Mouse (Mus musculus) forebrain, embryonic 13.5 days (tissue): ENCODE data around the gene Mgrn1. TPM values are rescaled to one million over a fixed set of nuclear protein-coding genes. Genes with fewer than 3 reads are reported as not detected.

Experiments
- ATAC-seq: fragments of 200-750 bp; cut with Nextera tagmentation; 2 replicates; pipeline ENCODE4 v1.8.0; 2017
- H3K27ac ChIP-seq: fragments of 300-500 bp; sonication (generic); 2 replicates; pipeline ENCODE4 v1.5.1; 2015; ENCODE audit warnings: inconsistent platforms, mild to moderate bottlenecking, moderate library complexity
- H3K27me3 ChIP-seq: fragments of 300-500 bp; sonication (generic); 2 replicates; pipeline ENCODE4 v1.6.1; 2015; ENCODE audit warnings: mild to moderate bottlenecking, inconsistent platforms
- H3K36me3 ChIP-seq: fragments of 300-500 bp; sonication (generic); 2 replicates; pipeline ENCODE4 v1.6.1; 2015; ENCODE audit warnings: mild to moderate bottlenecking, inconsistent platforms; ENCODE audit not compliant: poor library complexity, severe bottlenecking
- H3K4me1 ChIP-seq: fragments of 300-500 bp; sonication (generic); 2 replicates; pipeline ENCODE4 v1.6.1; 2015; ENCODE audit warnings: inconsistent platforms
- H3K4me2 ChIP-seq: fragments of 300-500 bp; sonication (generic); 2 replicates; pipeline ENCODE4 v1.6.1; 2015; ENCODE audit warnings: inconsistent platforms, mild to moderate bottlenecking, moderate library complexity
- H3K4me3 ChIP-seq: fragments of 300-500 bp; sonication (generic); 2 replicates; pipeline ENCODE4 v1.5.1; 2015; ENCODE audit warnings: mild to moderate bottlenecking, inconsistent platforms
- H3K9ac ChIP-seq: fragments of 300-500 bp; sonication (generic); 2 replicates; pipeline ENCODE4 v1.6.1; 2015; ENCODE audit warnings: mild to moderate bottlenecking, inconsistent platforms
- H3K9me3 ChIP-seq: fragments of 300-500 bp; sonication (generic); replicated peaks from 2 replicates; pipeline ENCODE4 v1.6.1; 2016; ENCODE audit warnings: inconsistent platforms
- WGBS: fragments of 180-500 bp; shearing (Covaris S2); methylation state at CpG from one replicate; pipeline ENCODE4 v1.1.7; 2015; 5-methylcytosine and 5-hydroxymethylcytosine counted together
- polyA plus RNA-seq: library from polyadenylated mRNA; unstranded; fragments of >200 nt; fragmentation: Nextera tagmentation; extraction: Ambion mirVana; gene quantifications from 2 replicates; pipeline ENCODE4 v1.2.1, GENCODE M21; 2015

Mgrn1 gene
- polyA plus RNA-seq, result 79.0 and 86.4 TPM in 2 replicates

DNA sequence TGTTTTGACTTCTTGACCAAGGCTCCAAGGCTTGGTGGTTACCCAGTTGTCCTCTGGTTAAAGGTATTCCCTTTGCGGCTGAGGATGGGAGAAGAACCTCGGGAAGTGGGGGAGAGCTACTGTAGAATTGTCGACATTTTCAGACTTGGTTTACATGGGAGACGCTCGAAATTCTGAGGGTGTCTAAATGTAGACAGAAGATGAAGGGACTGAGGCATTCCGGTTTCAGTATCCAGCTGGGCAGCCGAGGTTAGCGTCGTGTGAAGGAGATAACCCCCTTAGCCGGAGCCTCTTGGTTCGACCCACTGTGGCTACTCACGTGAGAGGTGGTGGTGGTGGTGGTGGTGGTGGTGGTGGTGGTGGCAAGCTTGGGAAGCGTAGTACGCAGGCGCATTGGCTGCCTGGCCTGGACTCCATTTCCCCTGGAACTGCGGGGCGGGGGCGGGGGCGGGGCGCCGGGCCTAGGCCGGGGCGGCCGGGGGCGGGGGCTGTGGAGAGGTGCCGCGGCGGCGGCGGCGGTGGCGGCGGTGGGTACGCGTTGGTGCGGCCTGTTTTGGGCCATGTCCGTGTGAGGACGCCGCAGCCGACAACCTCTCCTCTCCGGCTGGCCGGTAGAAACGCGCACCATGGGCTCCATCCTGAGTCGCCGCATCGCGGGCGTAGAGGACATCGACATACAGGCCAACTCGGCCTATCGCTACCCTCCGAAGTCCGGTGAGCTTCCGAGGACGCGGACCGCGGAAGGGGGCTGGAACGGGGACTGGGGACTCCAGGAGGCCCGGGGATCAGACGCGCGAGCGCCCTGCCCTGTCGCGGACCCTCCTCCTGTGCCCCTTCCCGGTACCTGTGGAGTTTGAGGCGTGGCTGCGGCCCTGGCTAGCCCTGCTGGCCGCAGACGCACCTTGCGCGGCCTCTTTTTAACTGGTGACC is at the start of gene Mgrn1:
Mgrn1 (plus strand) TSS at position 490 of the 930 bp plus-strand sequence.
- under 1% methylated on average over 53 of the region's 74 CpGs for WGBS

DNA sequence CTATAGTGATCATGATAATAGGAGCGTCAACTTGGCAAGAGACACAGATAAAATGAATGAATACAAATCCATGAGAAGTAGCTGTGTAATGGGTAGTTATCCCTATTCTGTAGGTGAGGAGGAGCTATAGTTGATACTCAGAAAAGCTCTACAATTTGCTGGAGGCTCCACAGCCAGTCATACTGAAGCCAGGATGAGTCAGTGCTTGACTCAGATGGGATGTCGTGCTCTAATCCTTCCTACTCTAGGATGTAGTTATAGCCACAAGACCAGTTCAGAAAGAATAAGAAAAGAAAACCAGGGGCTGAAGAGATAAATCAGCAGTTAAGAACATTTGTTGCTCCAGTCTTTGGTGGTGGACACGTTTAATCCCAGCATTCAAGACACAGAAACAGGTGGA is 48.4 kb upstream of the Mgrn1 start:
- Histone ChIP-seq H3K27ac (no peak overlapping the region), H3K27me3 (no peaks in the 10 kb centered on the region), H3K36me3 (no peaks in the 10 kb centered on the region), H3K4me2 (no peak overlapping the region), H3K4me3 (no peak overlapping the region), H3K4me1 (no peaks in the 10 kb centered on the region), H3K9me3 (no peaks in the 10 kb centered on the region), H3K9ac (no peak overlapping the region)
- 85% methylated on average over 3 of the region's 3 CpGs for WGBS
- ATAC-seq, result no peak

More for the DNA sequence above, at the start of gene Mgrn1:
- peak; percentile 94 for ATAC-seq
- no peaks in the 10 kb centered on the region for H3K27me3 ChIP-seq
- no peaks in the 10 kb centered on the region for H3K36me3 ChIP-seq
- H3K27ac ChIP-seq, result peak within 1 kb of the TSS; percentile 81
- peak within 1 kb of the TSS; percentile 88 for H3K4me2 ChIP-seq
- H3K4me3 ChIP-seq, result peak within 1 kb of the TSS; percentile 93
- no peaks in the 10 kb centered on the region for H3K9me3 ChIP-seq
- H3K4me1 ChIP-seq, result peaks cover 38% of the 10 kb centered on the region
- H3K9ac ChIP-seq, result peak within 1 kb of the TSS; percentile 94

DNA sequence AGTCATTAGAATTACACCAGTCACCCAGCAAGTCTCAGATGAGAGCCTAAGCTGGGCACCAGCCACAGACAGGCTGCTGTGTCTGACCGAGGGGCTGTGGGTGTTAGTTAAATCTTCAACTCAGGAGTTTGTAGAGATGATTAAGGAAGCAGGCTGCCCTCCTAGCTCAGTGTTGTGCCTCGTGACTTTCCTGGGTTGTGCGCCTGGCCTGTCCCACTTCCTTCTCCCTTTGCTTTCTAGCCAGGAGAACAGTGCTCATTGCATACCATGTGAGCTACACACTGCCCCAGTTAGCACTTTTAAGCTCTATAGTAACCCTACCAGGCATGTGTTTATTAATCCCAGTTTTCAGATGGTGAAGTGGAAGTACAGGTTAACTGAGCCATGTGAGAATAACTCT is 46.5 kb upstream of the Mgrn1 start:
- H3K4me1 ChIP-seq, result no peaks in the 10 kb centered on the region
- WGBS, result 84% methylated on average over 3 of the region's 3 CpGs

DNA sequence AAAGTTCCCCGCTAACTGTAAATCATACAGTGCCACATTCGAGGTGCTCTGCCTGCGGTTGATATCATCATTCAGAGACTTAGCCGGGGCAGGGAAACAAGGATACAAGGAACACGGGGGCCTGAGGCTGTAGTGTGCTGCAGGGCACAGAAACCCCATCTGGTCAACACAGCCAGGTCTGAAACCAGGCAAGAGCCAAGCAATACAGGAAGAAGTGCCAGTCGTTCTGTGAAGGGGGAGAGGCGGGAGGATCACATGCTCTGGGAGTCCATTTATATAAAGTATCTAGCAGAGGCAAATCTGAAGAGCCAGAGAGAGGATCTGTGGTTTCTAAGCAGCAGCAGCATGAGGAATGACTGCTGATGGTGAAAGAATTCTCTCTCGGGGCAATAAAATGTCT is 45.8 kb upstream of the Mgrn1 start:
- whole genome bisulfite sequencing, result 89% methylated on average over 8 of the region's 8 CpGs
- H3K27me3 ChIP-seq, result no peaks in the 10 kb centered on the region
- no peaks in the 10 kb centered on the region for H3K4me1 ChIP-seq
- no peaks in the 10 kb centered on the region for H3K9me3 ChIP-seq
- no peaks in the 10 kb centered on the region for H3K36me3 ChIP-seq
- ATAC-seq, result no peak
- no peak overlapping the region for H3K4me3 ChIP-seq
- H3K9ac ChIP-seq, result no peak overlapping the region
- H3K27ac ChIP-seq, result no peak overlapping the region
- H3K4me2 ChIP-seq, result no peak overlapping the region

More for the DNA sequence above, 46.5 kb upstream of the Mgrn1 start:
- Histone ChIP-seq H3K27ac (no peak overlapping the region), H3K9ac (no peak overlapping the region), H3K4me2 (no peak overlapping the region), H3K27me3 (no peaks in the 10 kb centered on the region), H3K4me3 (no peak overlapping the region), H3K9me3 (no peaks in the 10 kb centered on the region), H3K36me3 (no peaks in the 10 kb centered on the region)
- no peak for ATAC-seq

DNA sequence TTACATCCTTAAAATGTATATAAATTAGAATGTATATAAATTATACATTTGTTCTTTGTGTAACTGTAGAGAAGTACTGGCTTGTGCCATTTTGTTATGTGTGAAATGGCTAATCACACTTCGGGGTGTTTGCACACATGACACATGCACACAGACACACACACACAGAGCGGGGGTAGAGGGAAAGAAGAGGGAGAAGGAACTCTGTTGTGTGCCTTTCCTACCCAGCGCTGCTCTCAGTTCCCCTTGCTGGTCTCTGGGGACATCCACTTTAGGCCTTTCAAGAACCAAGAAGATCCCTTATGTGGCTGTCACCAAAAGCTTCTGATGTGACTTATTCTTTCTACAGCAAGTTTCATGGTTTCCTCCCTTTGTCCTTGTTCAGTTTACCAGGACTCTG is 39.0 kb upstream of the Mgrn1 start:
- 83% methylated on average over 3 of the region's 3 CpGs for WGBS
- ATAC-seq, result no peak
- H3K9me3 ChIP-seq, result no peaks in the 10 kb centered on the region
- no peak overlapping the region for H3K4me3 ChIP-seq
- H3K27ac ChIP-seq, result no peak overlapping the region
- no peak overlapping the region for H3K4me2 ChIP-seq
- H3K36me3 ChIP-seq, result no peaks in the 10 kb centered on the region
- H3K27me3 ChIP-seq, result no peaks in the 10 kb centered on the region
- no peaks in the 10 kb centered on the region for H3K4me1 ChIP-seq
- no peak overlapping the region for H3K9ac ChIP-seq

DNA sequence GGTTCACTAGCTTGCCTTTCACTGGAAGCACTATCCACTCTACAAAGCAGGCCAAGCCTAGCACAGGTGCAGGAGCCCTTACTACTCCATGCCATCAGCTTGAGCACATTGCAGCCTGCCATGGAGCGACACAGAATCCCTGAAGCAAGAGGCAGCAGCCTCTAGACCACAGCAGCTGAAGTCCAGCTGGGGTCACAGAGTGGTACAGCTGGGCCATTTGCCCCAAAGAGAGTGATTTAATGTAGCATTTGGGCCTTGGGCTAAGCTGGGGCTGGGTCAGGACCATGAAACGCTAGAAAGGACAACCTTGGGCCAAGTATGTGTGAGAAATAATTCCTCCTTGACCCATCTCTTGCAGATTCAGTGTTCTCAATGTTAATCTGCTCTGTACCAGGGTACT is 38.0 kb upstream of the Mgrn1 start:
- WGBS, result 87% methylated on average over 2 of the region's 2 CpGs

DNA sequence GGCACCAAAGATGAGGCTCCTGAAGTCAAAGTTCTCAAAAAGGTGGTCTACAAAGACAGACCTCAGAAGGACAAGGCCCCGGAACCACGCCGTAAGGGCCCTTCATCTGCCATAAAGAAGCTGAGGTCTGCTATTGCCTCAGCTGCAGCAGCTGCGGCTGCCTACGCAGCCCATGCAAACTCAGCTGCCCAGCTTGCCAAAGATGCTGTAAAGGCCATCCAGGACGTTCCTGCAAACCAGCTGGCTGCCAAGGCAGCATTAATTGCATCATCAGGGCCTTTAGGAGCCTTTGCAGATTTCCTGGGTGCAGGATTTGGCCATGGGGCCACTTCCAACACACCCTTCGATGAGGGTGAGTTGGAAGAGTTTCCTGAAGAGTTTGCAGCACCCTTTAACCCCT is 35.7 kb upstream of the Mgrn1 start:
- no peak overlapping the region for H3K27ac ChIP-seq
- H3K4me1 ChIP-seq, result no peaks in the 10 kb centered on the region
- H3K36me3 ChIP-seq, result no peaks in the 10 kb centered on the region
- ATAC-seq, result no peak
- no peaks in the 10 kb centered on the region for H3K27me3 ChIP-seq
- no peak overlapping the region for H3K4me2 ChIP-seq
- H3K9ac ChIP-seq, result no peak overlapping the region
- no peaks in the 10 kb centered on the region for H3K9me3 ChIP-seq
- H3K4me3 ChIP-seq, result no peak overlapping the region
- 78% methylated on average over 7 of the region's 7 CpGs for WGBS

More for the DNA sequence above, 38.0 kb upstream of the Mgrn1 start:
- Histone ChIP-seq H3K9ac (no peak overlapping the region), H3K36me3 (no peaks in the 10 kb centered on the region), H3K4me1 (no peaks in the 10 kb centered on the region), H3K9me3 (no peaks in the 10 kb centered on the region), H3K4me3 (no peak overlapping the region), H3K27ac (no peak overlapping the region), H3K4me2 (no peak overlapping the region), H3K27me3 (no peaks in the 10 kb centered on the region)
- no peak for ATAC-seq

DNA sequence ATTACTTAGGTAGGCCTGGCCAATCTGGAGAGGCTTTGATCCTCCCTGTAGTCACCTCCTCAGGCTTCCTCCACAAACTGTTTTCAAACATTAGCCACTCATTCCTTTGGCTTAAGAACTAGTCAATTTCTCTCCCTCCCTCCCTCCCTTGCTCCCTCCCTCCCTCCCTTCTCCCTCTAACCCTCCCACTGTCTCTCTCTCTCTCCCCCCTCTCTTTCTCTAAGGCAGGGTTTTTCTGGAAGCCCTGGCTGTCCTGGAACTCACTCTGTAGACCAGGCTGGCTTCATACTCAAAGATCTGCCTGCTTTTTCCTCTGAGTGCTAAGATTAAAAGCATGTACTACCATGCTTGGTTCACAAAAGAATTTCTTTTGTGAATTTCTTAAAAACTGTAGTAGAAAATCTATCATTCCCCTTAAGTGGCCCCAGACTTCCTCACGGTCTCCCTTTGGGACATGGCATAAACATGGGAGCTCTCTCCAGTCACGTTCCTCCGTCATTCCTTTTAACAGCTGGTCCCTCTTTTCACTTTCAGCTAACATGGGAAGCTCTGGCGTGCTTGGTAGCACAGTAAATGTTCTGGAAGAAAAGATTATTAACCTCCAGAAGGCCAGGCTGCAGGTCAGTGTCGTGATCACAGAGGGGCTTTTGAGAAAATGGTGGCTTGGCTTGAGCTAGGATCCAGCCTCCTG is 35.0 kb upstream of the Mgrn1 start:
- no peak overlapping the region for H3K4me3 ChIP-seq
- no peak for ATAC-seq
- H3K9ac ChIP-seq, result no peak overlapping the region
- H3K9me3 ChIP-seq, result no peaks in the 10 kb centered on the region
- no peaks in the 10 kb centered on the region for H3K4me1 ChIP-seq
- no peak overlapping the region for H3K4me2 ChIP-seq
- H3K27me3 ChIP-seq, result no peaks in the 10 kb centered on the region
- 76% methylated on average over 5 of the region's 5 CpGs for WGBS
- H3K27ac ChIP-seq, result no peak overlapping the region
- H3K36me3 ChIP-seq, result no peaks in the 10 kb centered on the region

DNA sequence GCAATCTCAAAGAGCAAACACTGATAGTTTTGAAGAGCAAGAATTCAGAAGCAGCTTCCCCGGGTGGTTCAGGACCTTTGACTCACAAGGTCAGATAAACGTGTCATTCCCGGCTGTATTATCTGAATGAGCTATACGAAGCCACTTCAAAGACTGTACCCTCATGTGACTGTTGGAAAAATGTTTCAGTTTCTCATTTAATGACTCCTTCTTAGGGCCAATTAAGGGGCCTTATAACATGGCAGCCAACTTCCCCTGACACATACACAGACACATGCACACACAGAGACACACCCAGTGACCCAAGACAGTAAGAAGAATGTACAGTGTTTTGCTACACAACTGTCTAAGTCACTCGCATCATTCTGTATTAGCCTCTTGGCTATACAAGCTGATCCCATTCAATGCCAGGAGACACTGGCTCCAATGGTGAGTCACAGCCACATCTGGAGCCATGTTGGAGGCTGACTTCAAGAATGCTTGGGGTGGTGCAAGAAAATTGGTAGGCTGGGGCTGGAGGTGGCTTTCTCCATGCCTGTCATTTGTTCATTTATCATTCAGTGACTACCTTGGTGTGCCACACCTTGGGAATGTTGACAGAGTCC is 30.9 kb upstream of the Mgrn1 start:
- ATAC-seq, result no peak
- WGBS, result 79% methylated on average over 5 of the region's 5 CpGs
- no peaks in the 10 kb centered on the region for H3K9me3 ChIP-seq
- H3K4me2 ChIP-seq, result no peak overlapping the region
- no peaks in the 10 kb centered on the region for H3K36me3 ChIP-seq
- no peaks in the 10 kb centered on the region for H3K4me1 ChIP-seq
- H3K27me3 ChIP-seq, result no peaks in the 10 kb centered on the region
- H3K27ac ChIP-seq, result no peak overlapping the region
- no peak overlapping the region for H3K9ac ChIP-seq
- no peak overlapping the region for H3K4me3 ChIP-seq

DNA sequence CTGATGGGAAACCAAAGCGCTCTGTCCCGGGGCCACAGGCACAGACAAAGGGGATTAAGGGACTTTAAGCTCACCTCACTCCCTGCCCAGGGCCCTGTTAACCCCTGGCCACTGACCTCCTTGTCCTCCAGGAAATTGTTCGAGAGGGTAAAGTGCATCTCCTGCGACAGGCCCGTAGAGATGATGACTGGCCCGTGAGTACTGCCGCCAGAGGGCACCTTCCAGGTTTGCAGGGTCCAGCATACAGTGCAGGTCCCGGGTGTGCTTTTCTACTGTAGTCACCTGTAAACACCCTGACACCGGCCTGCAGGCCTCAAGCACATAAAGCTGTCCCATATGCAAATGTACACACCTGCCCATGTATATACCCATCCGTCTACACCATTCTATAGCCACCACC is 24.7 kb upstream of the Mgrn1 start:
- 37% methylated on average over 10 of the region's 10 CpGs for WGBS
- H3K9me3 ChIP-seq, result no peaks in the 10 kb centered on the region
- no peak overlapping the region for H3K9ac ChIP-seq
- H3K4me3 ChIP-seq, result no peak overlapping the region
- no peaks in the 10 kb centered on the region for H3K4me1 ChIP-seq
- H3K27ac ChIP-seq, result no peak overlapping the region
- peak; percentile 48; the same call in 1 of the 2 replicates for ATAC-seq
- H3K4me2 ChIP-seq, result no peak overlapping the region
- no peaks in the 10 kb centered on the region for H3K27me3 ChIP-seq
- no peaks in the 10 kb centered on the region for H3K36me3 ChIP-seq

DNA sequence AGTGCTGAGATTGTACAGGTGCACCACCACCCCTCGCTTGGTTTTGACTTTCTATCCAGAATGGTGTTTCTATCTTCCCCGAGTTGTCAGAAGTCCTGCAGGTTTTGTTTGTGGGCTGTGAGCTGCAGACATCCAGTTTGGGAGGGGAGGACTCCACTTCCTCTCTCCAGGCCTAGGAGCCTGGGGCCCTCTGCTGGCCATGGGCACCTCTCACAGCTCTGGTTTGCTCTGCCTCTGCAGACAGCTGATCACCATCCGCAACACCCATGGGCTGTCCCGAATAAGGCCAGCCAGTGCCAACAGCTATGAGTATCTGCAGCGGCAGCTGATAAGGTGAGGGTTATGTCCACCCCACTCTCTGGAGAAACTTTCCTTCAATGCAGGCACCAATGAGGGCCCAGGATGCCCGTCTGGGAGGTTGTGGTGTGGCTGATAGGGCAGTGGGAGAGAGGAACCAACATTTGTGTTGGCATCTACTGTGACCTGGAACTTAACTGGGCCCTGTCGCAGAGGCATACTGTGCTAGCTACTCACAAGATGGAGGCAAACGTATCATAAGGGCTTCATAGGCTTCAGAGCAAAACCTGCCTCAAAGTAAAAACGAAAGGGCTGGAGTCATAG is 23.1 kb upstream of the Mgrn1 start:
- ATAC-seq, result peak; percentile 45; the same call in 1 of the 2 replicates

DNA sequence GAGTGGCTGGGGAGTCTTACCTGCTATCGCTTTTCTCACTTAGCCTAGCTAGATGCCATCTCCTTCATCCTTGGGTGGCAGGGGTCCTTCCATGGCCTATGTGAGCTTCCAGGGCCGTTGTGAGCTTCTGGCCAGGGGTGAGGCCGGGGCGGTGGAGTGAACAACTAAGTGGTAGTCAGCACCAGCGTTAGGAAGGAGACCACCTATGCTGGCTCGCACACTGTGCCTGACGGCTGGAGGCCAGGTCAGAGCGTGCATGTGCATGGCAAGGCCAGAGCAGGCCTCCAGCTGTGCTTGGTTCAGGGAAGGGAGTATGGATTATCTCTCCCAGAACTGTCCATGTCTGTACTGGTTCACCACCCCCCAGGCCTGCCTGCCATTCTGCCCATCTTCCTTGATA is 22.3 kb upstream of the Mgrn1 start:
- Histone ChIP-seq H3K27me3 (no peaks in the 10 kb centered on the region), H3K27ac (no peak overlapping the region), H3K36me3 (no peaks in the 10 kb centered on the region), H3K4me2 (no peak overlapping the region), H3K9ac (no peak overlapping the region), H3K9me3 (no peaks in the 10 kb centered on the region), H3K4me1 (no peaks in the 10 kb centered on the region), H3K4me3 (no peak overlapping the region)
- 83% methylated on average over 8 of the region's 8 CpGs for WGBS
- ATAC-seq, result no peak

More for the DNA sequence above, 23.1 kb upstream of the Mgrn1 start:
- no peak overlapping the region for H3K9ac ChIP-seq
- H3K36me3 ChIP-seq, result no peaks in the 10 kb centered on the region
- H3K27ac ChIP-seq, result no peak overlapping the region
- 61% methylated on average over 9 of the region's 9 CpGs for WGBS
- H3K4me1 ChIP-seq, result no peaks in the 10 kb centered on the region
- no peaks in the 10 kb centered on the region for H3K9me3 ChIP-seq
- no peak overlapping the region for H3K4me3 ChIP-seq
- H3K27me3 ChIP-seq, result no peaks in the 10 kb centered on the region
- H3K4me2 ChIP-seq, result no peak overlapping the region
